Mouse (Mus musculus) MEL (cell line): ENCODE measurements around the gene Reg3g.

Experiments used
- CTCF ChIP-seq, 3 experiments: IDR thresholded peaks in 2 of 3; conservative IDR thresholded peaks in 1 of 3; 2 replicates each; pipeline ENCODE4 v1.5.1; 2011 to 2012; ENCODE audit warnings: low read length in 3 of 3, low read depth in 2 of 3, mild to moderate bottlenecking in 2 of 3, improper control_type of control experiment in 1 of 3, inconsistent platforms in 1 of 3, mixed read lengths in 1 of 3, moderate library complexity in 1 of 3; ENCODE audit not compliant: control insufficient read depth in 1 of 3, insufficient read depth in 1 of 3, poor library complexity in 1 of 3, severe bottlenecking in 1 of 3
- EP300 ChIP-seq, 2 experiments: IDR thresholded peaks; 2 replicates each; pipeline ENCODE4 v1.6.1; 2011; ENCODE audit warnings: improper control_type of control experiment in 2 of 2, low read length in 2 of 2, low read depth in 1 of 2, mild to moderate bottlenecking in 1 of 2
- ETS1 ChIP-seq: IDR thresholded peaks from 2 replicates; pipeline ENCODE4 v1.6.1; 2012; ENCODE audit warnings: low read depth, mild to moderate bottlenecking, inconsistent platforms, low read length, improper control_type of control experiment, moderate library complexity
- JUND ChIP-seq: IDR thresholded peaks from 2 replicates; pipeline ENCODE4 v1.6.1; 2011; ENCODE audit warnings: low read depth, mild to moderate bottlenecking, improper control_type of control experiment, low read length
- MEF2A ChIP-seq: IDR thresholded peaks from 2 replicates; pipeline ENCODE4 v1.6.1; 2014; ENCODE audit warnings: low read depth, mild to moderate bottlenecking, inconsistent platforms, low read length, improper control_type of control experiment; ENCODE audit not compliant: poor library complexity, insufficient replicate concordance, severe bottlenecking; ENCODE audit errors: extremely low read depth
- POLR2A ChIP-seq, 2 experiments: IDR thresholded peaks; 2 replicates each; pipeline ENCODE4 v1.6.1; 2011 to 2012; ENCODE audit warnings: low read length in 2 of 2, mild to moderate bottlenecking in 2 of 2, control low read depth in 1 of 2, improper control_type of control experiment in 1 of 2, low read depth in 1 of 2, moderate library complexity in 1 of 2; ENCODE audit not compliant: control insufficient read depth in 1 of 2, insufficient read depth in 1 of 2, poor library complexity in 1 of 2
- SMC3 ChIP-seq: IDR thresholded peaks from 2 replicates; pipeline ENCODE4 v1.6.1; 2011; ENCODE audit warnings: low read depth, low read length, improper control_type of control experiment
- TAL1 ChIP-seq: IDR thresholded peaks from 2 replicates; pipeline ENCODE4 v1.6.1; 2012; ENCODE audit warnings: mild to moderate bottlenecking, inconsistent platforms, low read length, moderate library complexity, mixed read lengths
- USF1 ChIP-seq: IDR thresholded peaks from 2 replicates; pipeline ENCODE4 v1.6.1; 2014; ENCODE audit warnings: low read depth, mild to moderate bottlenecking, inconsistent platforms, low read length, improper control_type of control experiment, moderate library complexity
- ZC3H11A ChIP-seq: IDR thresholded peaks from 2 replicates; pipeline ENCODE4 v1.6.1; 2012; ENCODE audit warnings: low read depth, mild to moderate bottlenecking, inconsistent platforms, low read length, improper control_type of control experiment

DNA sequence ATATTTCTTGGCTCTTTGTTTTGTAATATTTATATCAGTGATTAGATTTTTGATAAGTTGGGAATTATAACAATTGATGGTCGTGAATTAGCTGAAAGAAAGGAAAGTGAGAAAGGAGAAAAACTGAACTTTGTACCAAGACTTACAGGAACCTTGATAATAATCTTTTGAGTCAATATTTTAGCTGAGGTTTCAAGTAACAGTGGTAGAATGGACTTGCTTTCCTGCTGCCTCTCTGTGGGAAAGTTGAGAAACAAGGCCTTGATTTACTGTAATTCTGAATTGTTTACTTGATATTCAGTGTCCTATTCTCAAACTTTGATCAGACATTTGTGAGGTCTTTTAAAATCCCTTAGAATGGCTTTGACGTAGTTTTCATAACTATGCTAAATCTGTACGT lies 615 bp upstream of the Reg3g start:
- TF ChIP-seq ZC3H11A (no peak), MEF2A (no peak), POLR2A (IDR thresholded peaks at IDR 0.05; ENCODE audit: control insufficient read depth in 1 of 2, insufficient read depth in 1 of 2, low read depth in 1 of 2, low read length in 2 of 2, poor library complexity in 1 of 2) (no peak), USF1 (no peak), JUND (no peak), TAL1 (no peak), EP300 (IDR thresholded peaks at IDR 0.05; ENCODE audit: low read depth in 1 of 2, low read length in 2 of 2) (no peak), SMC3 (no peak), CTCF (IDR thresholded peaks at IDR 0.05 in 2 of 3, conservative IDR thresholded peaks at IDR 0.05 in 1 of 3; ENCODE audit: control insufficient read depth in 1 of 3, insufficient read depth in 1 of 3, low read depth in 2 of 3, low read length in 3 of 3, poor library complexity in 1 of 3, severe bottlenecking in 1 of 3) (no peak), ETS1 (no peak)
